ENCODE assay signal across 18 mouse cellular contexts in genomic region chr2:118316939-118317338, GRCm38 (mm10).
"Had no signal": no experiment of that assay in that cellular context is flagged by ENCODE, and none has a peak within 500 bp of the region (broad histone marks: within the 10 kb centered on the region; RNA-seq: fewer than 3 reads in every experiment).

No protein-coding gene starts in this region.

- DNase-seq: kidney, adult 11 months; kidney, postnatal 10 days; kidney, postnatal 4 days; liver; liver, embryonic 13.5 days; liver, postnatal 0 days; lung, postnatal 14 days; right cerebral cortex, postnatal 14 days; thymus, adult 18-20 months; thymus, postnatal 14 days had no signal

- H3K9ac ChIP-seq: limb, embryonic 12.5 days; liver, embryonic 13.5 days; liver, postnatal 0 days; lung, embryonic 15.5 days; midbrain, embryonic 12.5 days; neural tube, embryonic 12.5 days had no signal

- H3K27me3 ChIP-seq: limb, embryonic 12.5 days; liver, embryonic 13.5 days; lung, embryonic 15.5 days; midbrain, embryonic 12.5 days; neural tube, embryonic 12.5 days had no signal

- ATAC-seq: liver, postnatal 0 days had no signal

- H3K4me1 ChIP-seq: limb, embryonic 12.5 days; liver, embryonic 13.5 days; lung, embryonic 15.5 days; megakaryocyte, embryonic 14.5 days had no signal

- H3K4me2 ChIP-seq: limb, embryonic 12.5 days; liver, embryonic 13.5 days; lung, embryonic 15.5 days; midbrain, embryonic 12.5 days; neural tube, embryonic 12.5 days had no signal

- H3K9me3 ChIP-seq: limb, embryonic 12.5 days; liver, embryonic 13.5 days; lung, embryonic 15.5 days; megakaryocyte, embryonic 14.5 days; midbrain, embryonic 12.5 days; neural tube, embryonic 12.5 days had no signal

- H3K36me3 ChIP-seq: limb, embryonic 12.5 days; liver, embryonic 13.5 days; lung, embryonic 15.5 days; midbrain, embryonic 12.5 days; neural tube, embryonic 12.5 days had no signal

- H3K27ac ChIP-seq: layer of hippocampus, adult 2 months; limb, embryonic 12.5 days; liver, embryonic 13.5 days; lung, embryonic 15.5 days; macrophage; midbrain, embryonic 12.5 days; neural tube, embryonic 12.5 days had no signal

- H3K4me3 ChIP-seq: layer of hippocampus, adult 2 months; limb, embryonic 12.5 days; liver, embryonic 13.5 days; lung, embryonic 15.5 days; megakaryocyte, embryonic 14.5 days; midbrain, embryonic 12.5 days; myocyte; neural tube, embryonic 12.5 days had no signal
